Mouse (Mus musculus) stomach, postnatal 0 days (tissue): ENCODE data around the gene Hspa1a.

Source experiments
- CTCF ChIP-seq: IDR thresholded peaks from 2 replicates; pipeline ENCODE4 v1.5.1; 2016; ENCODE audit warnings: antibody characterized with exemption, low read depth, mild to moderate bottlenecking, moderate library complexity
- EP300 ChIP-seq: optimal IDR thresholded peaks from 2 replicates; pipeline ENCODE3; 2016; ENCODE audit warnings: antibody characterized with exemption

- TF ChIP-seq CTCF (no peak), EP300 (no peak)
Measured at GRCm38 (mm10) chr17:34931735-34932098, 40.2 kb downstream of the Hspa1a start.
